Mouse (Mus musculus) limb, embryonic 13.5 days (tissue): ENCODE data around the gene Terb2. TPM values are rescaled to one million over a fixed set of nuclear protein-coding genes. Genes with fewer than 3 reads are reported as not detected.

ENCODE experiments used
- ATAC-seq: fragments of 200-750 bp; cut with Nextera tagmentation; 2 replicates; pipeline ENCODE4 v1.8.0; 2017; ENCODE audit warnings: low read depth, moderate number of reproducible peaks, moderate TSS enrichment; ENCODE audit not compliant: low FRiP score
- H3K27ac ChIP-seq: fragments of 300-500 bp; sonication (generic); 2 replicates; pipeline ENCODE4 v1.5.1; 2015; ENCODE audit warnings: inconsistent platforms, mild to moderate bottlenecking, moderate library complexity
- H3K27me3 ChIP-seq: fragments of 300-500 bp; sonication (generic); 2 replicates; pipeline ENCODE4 v1.6.1; 2015; ENCODE audit warnings: mild to moderate bottlenecking, inconsistent platforms
- H3K36me3 ChIP-seq: fragments of 300-500 bp; sonication (generic); 2 replicates; pipeline ENCODE4 v1.6.1; 2015; ENCODE audit warnings: inconsistent platforms, mild to moderate bottlenecking, moderate library complexity
- H3K4me1 ChIP-seq: fragments of 300-500 bp; sonication (generic); 2 replicates; pipeline ENCODE4 v1.6.1; 2015; ENCODE audit warnings: inconsistent platforms
- H3K4me2 ChIP-seq: fragments of 300-500 bp; sonication (generic); replicated peaks from 2 replicates; pipeline ENCODE4 v1.6.1; 2015; ENCODE audit warnings: inconsistent platforms, mild to moderate bottlenecking, moderate library complexity
- H3K4me3 ChIP-seq: fragments of 300-500 bp; sonication (generic); 2 replicates; pipeline ENCODE4 v1.5.1; 2015; ENCODE audit warnings: moderate library complexity, mild to moderate bottlenecking, inconsistent platforms
- H3K9ac ChIP-seq: fragments of 300-500 bp; sonication (generic); 2 replicates; pipeline ENCODE4 v1.6.1; 2015; ENCODE audit warnings: mild to moderate bottlenecking, inconsistent platforms
- H3K9me3 ChIP-seq: fragments of 300-500 bp; sonication (generic); 2 replicates; pipeline ENCODE4 v1.6.1; 2016; ENCODE audit warnings: inconsistent platforms
- WGBS: fragments of 180-500 bp; shearing (Covaris S2); methylation state at CpG from one replicate; pipeline ENCODE4 v1.1.7; 2015; 5-methylcytosine and 5-hydroxymethylcytosine counted together
- polyA plus RNA-seq: library from polyadenylated mRNA; unstranded; fragments of >200 nt; fragmentation: Nextera tagmentation; extraction: Ambion mirVana; gene quantifications from 2 replicates; pipeline ENCODE4 v1.2.1, GENCODE M21; 2015

The Terb2 gene
- polyA plus RNA-seq, 1 experiment from 2014 or later: not detected

- no peak overlapping the region for H3K27ac ChIP-seq
- H3K36me3 ChIP-seq: no peaks in the 10 kb centered on the region
- WGBS: 82% methylated on average over 2 of the region's 2 CpGs
- H3K9me3 ChIP-seq: no peaks in the 10 kb centered on the region
- ATAC-seq: no peak
- H3K4me1 ChIP-seq: no peaks in the 10 kb centered on the region
- H3K4me2 ChIP-seq: no peak overlapping the region
- H3K4me3 ChIP-seq: no peak overlapping the region
- H3K27me3 ChIP-seq: no peaks in the 10 kb centered on the region
- H3K9ac ChIP-seq: no peak overlapping the region
Measured at GRCm38 (mm10) chr2:122218234-122218633, 32.2 kb downstream of the Terb2 start.

GRCm38 (mm10) chr2:122221378-122221777 lies 35.3 kb downstream of the Terb2 start:
- Histone ChIP-seq H3K9ac (no peak overlapping the region), H3K4me1 (no peaks in the 10 kb centered on the region), H3K27me3 (no peaks in the 10 kb centered on the region), H3K36me3 (no peaks in the 10 kb centered on the region), H3K4me2 (no peak overlapping the region), H3K4me3 (no peak overlapping the region), H3K27ac (no peak overlapping the region), H3K9me3 (no peaks in the 10 kb centered on the region)
- no peak for ATAC-seq
- WGBS: 58% methylated on average over 4 of the region's 4 CpGs

GRCm38 (mm10) chr2:122221798-122222197 lies 35.7 kb downstream of the Terb2 start:
- no peak overlapping the region for H3K27ac ChIP-seq
- no peaks in the 10 kb centered on the region for H3K4me1 ChIP-seq
- WGBS: 25% methylated on average over 5 of the region's 5 CpGs
- H3K9me3 ChIP-seq: no peaks in the 10 kb centered on the region
- no peaks in the 10 kb centered on the region for H3K27me3 ChIP-seq
- no peaks in the 10 kb centered on the region for H3K36me3 ChIP-seq
- H3K9ac ChIP-seq: no peak overlapping the region
- H3K4me2 ChIP-seq: no peak overlapping the region
- no peak overlapping the region for H3K4me3 ChIP-seq
- ATAC-seq: no peak

GRCm38 (mm10) chr2:122222272-122222671 lies 36.2 kb downstream of the Terb2 start:
- Histone ChIP-seq H3K4me1 (no peaks in the 10 kb centered on the region), H3K27ac (no peak overlapping the region), H3K27me3 (no peaks in the 10 kb centered on the region), H3K4me3 (no peak overlapping the region), H3K9me3 (no peaks in the 10 kb centered on the region), H3K4me2 (no peak overlapping the region), H3K9ac (no peak overlapping the region), H3K36me3 (no peaks in the 10 kb centered on the region)
- no peak for ATAC-seq
- WGBS: 85% methylated on average over 5 of the region's 5 CpGs

GRCm38 (mm10) chr2:122223654-122224053 lies 37.6 kb downstream of the Terb2 start:
- Histone ChIP-seq H3K9ac (no peak overlapping the region), H3K36me3 (no peaks in the 10 kb centered on the region), H3K4me1 (no peaks in the 10 kb centered on the region), H3K4me3 (no peak overlapping the region), H3K9me3 (no peaks in the 10 kb centered on the region), H3K27ac (no peak overlapping the region), H3K4me2 (no peak overlapping the region), H3K27me3 (no peaks in the 10 kb centered on the region)
- no peak for ATAC-seq

- no peak for ATAC-seq
- H3K9ac ChIP-seq: no peak overlapping the region
- H3K36me3 ChIP-seq: no peaks in the 10 kb centered on the region
- H3K27me3 ChIP-seq: no peaks in the 10 kb centered on the region
- no peak overlapping the region for H3K27ac ChIP-seq
- H3K4me1 ChIP-seq: peaks cover 9% of the 10 kb centered on the region
- WGBS: 81% methylated on average over 6 of the region's 6 CpGs
- no peak overlapping the region for H3K4me2 ChIP-seq
- no peaks in the 10 kb centered on the region for H3K9me3 ChIP-seq
- H3K4me3 ChIP-seq: no peak overlapping the region
Measured at GRCm38 (mm10) chr2:122230395-122230794, 44.3 kb downstream of the Terb2 start.

GRCm38 (mm10) chr2:122231616-122232015 lies 45.5 kb downstream of the Terb2 start:
- Histone ChIP-seq H3K4me3 (no peak overlapping the region), H3K9ac (no peak overlapping the region), H3K4me1 (peaks cover 10% of the 10 kb centered on the region), H3K27ac (no peak overlapping the region), H3K4me2 (no peak overlapping the region), H3K36me3 (no peaks in the 10 kb centered on the region), H3K27me3 (no peaks in the 10 kb centered on the region), H3K9me3 (no peaks in the 10 kb centered on the region)
- no peak for ATAC-seq
- WGBS: 83% methylated on average over 9 of the region's 9 CpGs

- Histone ChIP-seq H3K9ac (no peak overlapping the region), H3K4me1 (peaks cover 10% of the 10 kb centered on the region), H3K27me3 (no peaks in the 10 kb centered on the region), H3K4me2 (peak overlapping the region; percentile 85), H3K4me3 (peak overlapping the region; percentile 61; the same call in 1 of the 2 replicates), H3K36me3 (no peaks in the 10 kb centered on the region), H3K27ac (no peak overlapping the region), H3K9me3 (no peaks in the 10 kb centered on the region)
- ATAC-seq: no peak
- 54% methylated on average over 5 of the region's 5 CpGs for WGBS
Measured at GRCm38 (mm10) chr2:122233341-122233740, 47.3 kb downstream of the Terb2 start.

GRCm38 (mm10) chr2:122233759-122234557 lies 47.9 kb downstream of the Terb2 start:
- WGBS: 8% methylated on average over 26 of the region's 26 CpGs
- Histone ChIP-seq H3K4me3 (peak overlapping the region; percentile 61), H3K4me1 (peaks cover 10% of the 10 kb centered on the region), H3K27me3 (no peaks in the 10 kb centered on the region), H3K36me3 (no peaks in the 10 kb centered on the region), H3K9me3 (no peaks in the 10 kb centered on the region), H3K27ac (peak overlapping the region; percentile 58; the same call in 1 of the 2 replicates), H3K4me2 (peak overlapping the region; percentile 85), H3K9ac (peak overlapping the region; percentile 72)
- peak; percentile 38 for ATAC-seq

- Histone ChIP-seq H3K4me2 (peak within 1 kb of the TSS; percentile 85), H3K9me3 (no peaks in the 10 kb centered on the region), H3K4me1 (peaks cover 10% of the 10 kb centered on the region), H3K27ac (peak within 1 kb of the TSS; percentile 58; the same call in 1 of the 2 replicates), H3K4me3 (peak within 1 kb of the TSS; percentile 61), H3K27me3 (no peaks in the 10 kb centered on the region), H3K36me3 (no peaks in the 10 kb centered on the region), H3K9ac (peak within 1 kb of the TSS; percentile 72)
- peak; percentile 94 for ATAC-seq
- 1% methylated on average over 35 of the region's 35 CpGs for WGBS
Measured at GRCm38 (mm10) chr2:122234611-122235288, 48.7 kb downstream of the Terb2 start, which contains the start of gene Sord. Gene Sord, plus strand, starts transcription at chr2:122234749.

GRCm38 (mm10) chr2:122235425-122235824 lies 49.4 kb downstream of the Terb2 start:
- no peaks in the 10 kb centered on the region for H3K9me3 ChIP-seq
- no peak for ATAC-seq
- peak overlapping the region; percentile 61 for H3K4me3 ChIP-seq
- no peaks in the 10 kb centered on the region for H3K27me3 ChIP-seq
- peak overlapping the region; percentile 85 for H3K4me2 ChIP-seq
- H3K27ac ChIP-seq: no peak overlapping the region
- H3K4me1 ChIP-seq: peaks cover 10% of the 10 kb centered on the region
- 91% methylated on average over 2 of the region's 2 CpGs for WGBS
- H3K36me3 ChIP-seq: no peaks in the 10 kb centered on the region
- H3K9ac ChIP-seq: no peak overlapping the region

GRCm38 (mm10) chr2:122236321-122236720 lies 50.2 kb downstream of the Terb2 start:
- no peak overlapping the region for H3K4me2 ChIP-seq
- H3K9ac ChIP-seq: no peak overlapping the region
- no peaks in the 10 kb centered on the region for H3K36me3 ChIP-seq
- no peak overlapping the region for H3K27ac ChIP-seq
- no peaks in the 10 kb centered on the region for H3K27me3 ChIP-seq
- no peak for ATAC-seq
- peaks cover 10% of the 10 kb centered on the region for H3K4me1 ChIP-seq
- no peak overlapping the region for H3K4me3 ChIP-seq
- H3K9me3 ChIP-seq: no peaks in the 10 kb centered on the region
